Mouse (Mus musculus): Measurements from ENCODE around the gene Cask. TPM values are rescaled to one million over a fixed set of nuclear protein-coding genes. Genes with fewer than 3 reads are reported as not detected.
"Not testable (repeated sequence)": the region's sequence is repeated elsewhere in the genome, so short reads cannot be mapped to it uniquely, and the experiment has no call there.

The Cask gene
- polyA plus RNA-seq, 1 experiment: 10.8 TPM

DNA sequence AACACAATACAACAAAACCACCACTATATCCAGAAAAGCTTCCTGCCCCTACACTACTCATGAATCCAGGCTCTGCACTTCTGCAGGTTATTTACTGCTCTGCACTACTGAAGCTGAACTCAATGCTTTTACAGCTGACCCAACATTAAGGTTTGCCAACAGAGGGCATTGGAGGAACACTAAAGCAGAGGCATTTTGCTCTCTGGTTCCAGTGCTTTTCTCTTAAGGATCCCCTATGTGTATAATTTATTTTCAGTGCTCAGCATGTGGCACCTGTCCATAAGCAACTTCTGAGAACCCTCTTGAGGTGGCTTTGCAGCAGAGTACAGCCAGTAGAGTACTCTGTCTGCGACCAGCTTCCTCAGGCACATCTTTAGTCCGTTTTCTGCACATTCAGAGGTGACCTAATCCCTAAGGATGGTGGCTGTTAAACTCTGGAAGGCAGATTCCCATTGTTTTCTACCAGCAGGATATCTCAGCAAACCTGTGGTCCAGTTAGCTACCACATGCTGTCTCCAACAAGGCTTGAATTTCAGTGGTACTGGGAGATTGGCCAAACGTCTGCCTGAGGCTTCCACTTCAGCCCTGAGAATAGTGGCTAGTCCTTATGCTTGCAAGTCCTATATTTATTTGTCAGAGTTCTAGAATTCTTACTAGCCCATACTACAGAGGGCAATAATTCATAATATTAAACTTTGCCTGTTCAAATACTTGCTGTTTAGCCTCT lies 93.7 kb downstream of the Cask start:
- WGBS: 58% methylated on average over 3 of the region's 3 CpGs
- H3K27ac ChIP-seq (ENCODE audit: control insufficient read depth, insufficient read depth, low read depth, low read length, poor library complexity): no peak overlapping the region
- TF ChIP-seq POLR2A (IDR thresholded peaks at IDR 0.05; ENCODE audit: borderline replicate concordance, control insufficient read depth, low read depth, low read length) (no peak), CTCF (IDR thresholded peaks at IDR 0.05; ENCODE audit: control insufficient read depth, insufficient read depth, low read length) (no peak)
- no peak overlapping the region for H3K4me3 ChIP-seq (replicated peaks; ENCODE audit: control insufficient read depth, low read depth, low read length)
- no peaks in the 10 kb centered on the region for H3K4me1 ChIP-seq (ENCODE audit: control insufficient read depth, insufficient read depth, low read length)

DNA sequence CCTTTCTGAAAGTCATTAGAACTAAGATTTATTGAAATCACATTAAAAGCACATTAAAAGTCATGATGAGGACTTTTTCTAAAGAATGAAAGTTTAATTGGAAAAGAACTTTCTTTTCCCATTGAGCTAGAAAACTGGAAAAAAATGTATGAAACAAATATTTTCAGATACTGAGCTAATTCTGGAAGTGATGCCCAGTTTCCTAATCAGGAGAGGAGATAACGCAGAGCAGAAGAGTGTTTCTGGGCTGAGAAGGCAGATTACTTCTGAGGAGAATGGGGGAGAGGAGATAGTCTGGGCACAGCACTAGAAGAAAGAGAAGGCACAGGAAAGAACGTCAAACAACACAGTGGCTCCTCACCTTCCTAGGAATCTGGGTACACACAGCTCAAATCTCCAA lies 110.1 kb downstream of the Cask start:
- no peak overlapping the region for H3K4me3 ChIP-seq (replicated peaks; ENCODE audit: control insufficient read depth, low read depth, low read length)
- TF ChIP-seq CTCF (IDR thresholded peaks at IDR 0.05; ENCODE audit: control insufficient read depth, insufficient read depth, low read length) (no peak), POLR2A (IDR thresholded peaks at IDR 0.05; ENCODE audit: borderline replicate concordance, control insufficient read depth, low read depth, low read length) (no peak)
- no peaks in the 10 kb centered on the region for H3K4me1 ChIP-seq (ENCODE audit: control insufficient read depth, insufficient read depth, low read length)
- WGBS: 78% methylated on average over 2 of the region's 2 CpGs
- no peak overlapping the region for H3K27ac ChIP-seq (ENCODE audit: control insufficient read depth, insufficient read depth, low read depth, low read length, poor library complexity)

GRCm38 (mm10) chrX:13730785-13731184 lies 120.4 kb downstream of the Cask start:
- H3K4me1 ChIP-seq (ENCODE audit: control insufficient read depth, insufficient read depth, low read length); H3K27ac ChIP-seq (ENCODE audit: control insufficient read depth, insufficient read depth, low read depth, low read length, poor library complexity); H3K4me3 ChIP-seq (replicated peaks; ENCODE audit: control insufficient read depth, low read depth, low read length): not testable (repeated sequence)

GRCm38 (mm10) chrX:13729835-13730480 lies 121.2 kb downstream of the Cask start:
- H3K27ac ChIP-seq (ENCODE audit: control insufficient read depth, insufficient read depth, low read depth, low read length, poor library complexity): no peak overlapping the region
- no peak for TF ChIP-seq CTCF (IDR thresholded peaks at IDR 0.05; ENCODE audit: control insufficient read depth, insufficient read depth, low read length)
- no peak for TF ChIP-seq POLR2A (IDR thresholded peaks at IDR 0.05; ENCODE audit: borderline replicate concordance, control insufficient read depth, low read depth, low read length)
- 62% methylated on average over 1 of the region's 1 CpGs for WGBS
- H3K4me1 ChIP-seq (ENCODE audit: control insufficient read depth, insufficient read depth, low read length): no peaks in the 10 kb centered on the region
- no peak overlapping the region for H3K4me3 ChIP-seq (replicated peaks; ENCODE audit: control insufficient read depth, low read depth, low read length)

GRCm38 (mm10) chrX:13725573-13726403 lies 125.4 kb downstream of the Cask start:
- TF ChIP-seq CTCF (IDR thresholded peaks at IDR 0.05; ENCODE audit: control insufficient read depth, insufficient read depth, low read length): no peak
- TF ChIP-seq POLR2A (IDR thresholded peaks at IDR 0.05; ENCODE audit: borderline replicate concordance, control insufficient read depth, low read depth, low read length): no peak
- H3K27ac ChIP-seq (ENCODE audit: control insufficient read depth, insufficient read depth, low read depth, low read length, poor library complexity): no peak overlapping the region
- H3K4me3 ChIP-seq (replicated peaks; ENCODE audit: control insufficient read depth, low read depth, low read length): no peak overlapping the region
- WGBS: 77% methylated on average over 8 of the region's 8 CpGs
- no peaks in the 10 kb centered on the region for H3K4me1 ChIP-seq (ENCODE audit: control insufficient read depth, insufficient read depth, low read length)

GRCm38 (mm10) chrX:13720296-13720829 lies 130.8 kb downstream of the Cask start:
- no peak overlapping the region for H3K27ac ChIP-seq (ENCODE audit: control insufficient read depth, insufficient read depth, low read depth, low read length, poor library complexity)
- H3K4me3 ChIP-seq (replicated peaks; ENCODE audit: control insufficient read depth, low read depth, low read length): no peak overlapping the region
- TF ChIP-seq CTCF (IDR thresholded peaks at IDR 0.05; ENCODE audit: control insufficient read depth, insufficient read depth, low read length) (no peak), POLR2A (IDR thresholded peaks at IDR 0.05; ENCODE audit: borderline replicate concordance, control insufficient read depth, low read depth, low read length) (no peak)
- 13% methylated on average over 7 of the region's 7 CpGs for WGBS
- no peaks in the 10 kb centered on the region for H3K4me1 ChIP-seq (ENCODE audit: control insufficient read depth, insufficient read depth, low read length)

DNA sequence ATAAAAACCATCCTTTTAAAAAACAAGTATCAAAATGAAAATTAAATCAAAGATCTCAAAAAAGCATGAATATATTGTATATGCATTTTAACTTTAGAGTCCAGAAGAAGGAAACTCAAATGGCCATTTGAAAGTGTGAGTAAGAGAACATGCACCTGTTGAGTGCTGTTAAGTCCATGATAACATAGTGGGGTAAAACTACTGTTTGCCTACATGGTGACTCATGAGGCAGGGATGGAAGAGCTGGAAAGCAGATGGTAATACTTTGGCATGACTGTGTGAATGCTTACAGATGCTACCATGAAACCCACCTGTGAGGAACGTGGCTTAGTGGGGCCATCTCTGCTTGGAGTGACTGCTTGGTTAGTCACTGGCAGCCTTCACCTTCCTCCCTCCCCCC lies 132.9 kb downstream of the Cask start:
- no peak for TF ChIP-seq POLR2A (IDR thresholded peaks at IDR 0.05; ENCODE audit: borderline replicate concordance, control insufficient read depth, low read depth, low read length)
- no peak for TF ChIP-seq CTCF (IDR thresholded peaks at IDR 0.05; ENCODE audit: control insufficient read depth, insufficient read depth, low read length)
- Histone ChIP-seq H3K4me1 (ENCODE audit: control insufficient read depth, insufficient read depth, low read length) (no peaks in the 10 kb centered on the region), H3K4me3 (replicated peaks; ENCODE audit: control insufficient read depth, low read depth, low read length) (no peak overlapping the region), H3K27ac (ENCODE audit: control insufficient read depth, insufficient read depth, low read depth, low read length, poor library complexity) (no peak overlapping the region)
- WGBS: 67% methylated on average over 1 of the region's 1 CpGs
